Mouse (Mus musculus) ES-Bruce4 (cell line): ENCODE results near the gene Ctsd.

ENCODE experiments used
- CTCF ChIP-seq: IDR thresholded peaks from one replicate; pipeline ENCODE4 v1.8.1; 2011; ENCODE audit warnings: low read depth, low read length
- EP300 ChIP-seq: IDR thresholded peaks from 2 replicates; pipeline ENCODE4 v1.6.1; 2011; ENCODE audit warnings: low read depth, low read length; ENCODE audit not compliant: insufficient read depth
- POLR2A ChIP-seq: IDR thresholded peaks from one replicate; pipeline ENCODE4 v1.8.1; 2011; ENCODE audit warnings: low read length; ENCODE audit not compliant: insufficient read depth

GRCm38 (mm10) chr7:142371768-142372661, 15.8 kb downstream of the Ctsd start:
- no peak for TF ChIP-seq CTCF
- TF ChIP-seq POLR2A, result no peak
- TF ChIP-seq EP300, result no peak
